Mouse (Mus musculus) heart, embryonic 16.5 days (tissue): ENCODE measurements around the gene Tln2. TPM values are rescaled to one million over a fixed set of nuclear protein-coding genes. Genes with fewer than 3 reads are reported as not detected.

ENCODE experiments used
- ATAC-seq: fragments of 200-750 bp; cut with Nextera tagmentation; replicated peaks from 2 replicates; pipeline ENCODE4 v1.8.0; 2017; ENCODE audit warnings: moderate number of reproducible peaks; ENCODE audit not compliant: insufficient read depth, low FRiP score; ENCODE audit errors: extremely low read depth
- H3K27ac ChIP-seq: fragments of 300-500 bp; sonication (generic); 2 replicates; pipeline ENCODE4 v1.5.1; 2014; ENCODE audit warnings: mild to moderate bottlenecking, low read length, control low read depth, moderate library complexity
- H3K27me3 ChIP-seq: fragments of 300-500 bp; sonication (generic); 2 replicates; pipeline ENCODE4 v1.6.1; 2014; ENCODE audit warnings: low read length, mixed read lengths; ENCODE audit not compliant: control insufficient read depth, insufficient read depth
- H3K36me3 ChIP-seq: fragments of 300-500 bp; sonication (generic); 2 replicates; pipeline ENCODE4 v1.6.1; 2014; ENCODE audit not compliant: control insufficient read depth, insufficient read depth
- H3K4me1 ChIP-seq: fragments of 300-500 bp; sonication (generic); 2 replicates; pipeline ENCODE4 v1.6.1; 2014; ENCODE audit warnings: low read length, mixed read lengths; ENCODE audit not compliant: control insufficient read depth, insufficient read depth
- H3K4me2 ChIP-seq: fragments of 300-500 bp; sonication (generic); 2 replicates; pipeline ENCODE4 v1.6.1; 2014; ENCODE audit warnings: low read depth, mild to moderate bottlenecking, control low read depth, low read length
- H3K4me3 ChIP-seq: fragments of 300-500 bp; sonication (generic); 2 replicates; pipeline ENCODE4 v1.5.1; 2014; ENCODE audit warnings: mild to moderate bottlenecking, control low read depth, low read length
- H3K9ac ChIP-seq: fragments of 300-500 bp; sonication (generic); 2 replicates; pipeline ENCODE4 v1.6.1; 2014; ENCODE audit warnings: low read length, control low read depth
- H3K9me3 ChIP-seq: fragments of 300-500 bp; sonication (generic); replicated peaks from 2 replicates; pipeline ENCODE4 v1.6.1; 2016; ENCODE audit warnings: low read length; ENCODE audit not compliant: control insufficient read depth
- WGBS: fragments of 180-500 bp; shearing (Covaris S2); extraction: QIAGEN DNeasy Blood & Tissue Kit; methylation state at CpG from one replicate; pipeline ENCODE4 v1.1.7; 2014; 5-methylcytosine and 5-hydroxymethylcytosine counted together
- polyA plus RNA-seq: library from polyadenylated mRNA; unstranded; fragments of >200 nt; fragmentation: Nextera tagmentation; extraction: Ambion mirVana; gene quantifications from 2 replicates; pipeline ENCODE4 v1.2.1, GENCODE M21; 2015

Tln2 gene
- polyA plus RNA-seq, 1 experiment from 2014 or later = 51.5 TPM

DNA sequence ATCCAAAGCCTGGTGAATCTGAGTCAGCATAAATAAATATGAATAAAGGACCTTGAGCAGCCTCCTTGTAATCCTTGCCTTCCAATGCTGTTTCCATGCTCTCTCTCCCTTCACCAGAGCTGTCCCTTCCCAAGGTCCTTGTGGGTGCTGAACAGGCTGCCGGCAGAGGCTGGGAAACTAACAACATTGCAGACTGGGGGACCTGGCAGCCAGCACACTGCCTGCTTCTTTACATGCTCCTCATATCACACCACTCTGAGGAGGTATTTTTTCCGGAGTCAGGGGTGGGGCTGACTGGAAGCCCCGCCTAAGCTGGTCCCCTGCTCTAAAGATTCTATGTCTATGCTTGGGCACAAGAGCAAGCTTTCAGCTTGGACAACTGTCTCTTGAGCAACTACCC, 64.2 kb downstream of the Tln2 start:
- H3K9me3 ChIP-seq = no peaks in the 10 kb centered on the region
- H3K4me2 ChIP-seq = no peak overlapping the region
- peaks cover 24% of the 10 kb centered on the region for H3K4me1 ChIP-seq
- no peaks in the 10 kb centered on the region for H3K36me3 ChIP-seq
- WGBS = 16% methylated on average over 3 of the region's 3 CpGs
- H3K27ac ChIP-seq = peak overlapping the region; percentile 56
- peak; percentile 80 for ATAC-seq
- no peaks in the 10 kb centered on the region for H3K27me3 ChIP-seq
- no peak overlapping the region for H3K4me3 ChIP-seq
- H3K9ac ChIP-seq = no peak overlapping the region

DNA sequence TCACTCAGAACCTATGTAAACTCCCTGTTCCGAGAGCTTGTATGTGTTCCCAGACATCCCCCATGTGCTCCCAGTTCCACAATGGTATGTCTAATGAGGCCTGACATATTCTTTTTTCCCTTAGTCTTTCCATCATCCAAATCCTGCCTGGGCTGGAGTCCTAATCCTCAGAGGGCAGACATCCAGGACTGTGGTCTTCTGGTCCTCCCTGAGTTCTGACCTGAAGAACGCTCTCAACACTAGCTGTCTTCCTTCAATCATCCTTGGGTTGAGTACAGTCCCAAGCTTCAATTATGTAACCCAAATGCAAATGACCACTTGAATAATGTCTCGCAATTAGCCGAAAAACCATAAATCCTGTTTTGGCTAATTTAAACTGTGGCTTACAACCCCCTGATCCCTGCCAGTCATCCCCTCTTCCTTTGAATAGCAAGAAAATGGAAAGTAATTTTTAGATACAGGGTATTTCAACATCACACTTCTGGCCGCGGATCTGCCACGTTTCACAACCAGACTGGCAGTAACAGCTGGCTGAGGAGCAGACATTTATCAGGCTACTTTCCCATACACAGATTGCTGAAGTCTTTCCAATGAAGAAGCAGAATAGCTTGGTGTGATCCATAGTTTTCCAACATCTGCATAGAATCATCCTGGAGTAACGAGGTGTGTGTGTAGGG, 65.5 kb downstream of the Tln2 start:
- 81% methylated on average over 8 of the region's 8 CpGs for WGBS
- no peak overlapping the region for H3K27ac ChIP-seq

GRCm38 (mm10) chr9:67489370-67489769, 70.1 kb downstream of the Tln2 start:
- Histone ChIP-seq H3K4me1 (peaks cover 8% of the 10 kb centered on the region), H3K4me3 (no peak overlapping the region), H3K9ac (no peak overlapping the region), H3K9me3 (no peaks in the 10 kb centered on the region), H3K27me3 (no peaks in the 10 kb centered on the region), H3K27ac (no peak overlapping the region), H3K4me2 (no peak overlapping the region), H3K36me3 (no peaks in the 10 kb centered on the region)
- no peak for ATAC-seq
- 68% methylated on average over 3 of the region's 3 CpGs for WGBS

More for the DNA sequence above, 65.5 kb downstream of the Tln2 start:
- Histone ChIP-seq H3K9ac (no peak overlapping the region), H3K4me3 (no peak overlapping the region), H3K27me3 (no peaks in the 10 kb centered on the region), H3K36me3 (no peaks in the 10 kb centered on the region), H3K4me1 (peaks cover 24% of the 10 kb centered on the region), H3K9me3 (no peaks in the 10 kb centered on the region), H3K4me2 (no peak overlapping the region)
- no peak for ATAC-seq

DNA sequence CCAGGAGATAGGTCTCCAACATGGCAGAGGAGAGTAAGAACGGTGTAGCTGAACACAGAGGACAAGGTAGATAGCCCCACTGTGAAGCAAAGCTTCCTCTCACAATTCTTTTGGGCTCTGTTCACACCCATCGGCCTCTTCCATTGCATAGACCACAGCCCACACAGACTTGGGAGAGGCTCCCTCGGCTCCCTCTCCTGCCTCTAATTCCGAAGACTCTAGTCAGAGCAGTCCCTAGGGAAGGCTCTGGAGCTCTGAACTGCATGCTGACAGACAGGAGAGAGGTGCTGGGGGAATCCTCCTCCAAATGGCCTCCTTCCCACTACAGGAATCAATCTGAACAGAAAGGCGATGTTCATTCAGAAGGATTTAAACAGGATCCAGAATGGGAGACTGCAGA, 72.9 kb downstream of the Tln2 start:
- Histone ChIP-seq H3K27me3 (no peaks in the 10 kb centered on the region), H3K27ac (no peak overlapping the region), H3K4me2 (no peak overlapping the region), H3K36me3 (no peaks in the 10 kb centered on the region), H3K9me3 (no peaks in the 10 kb centered on the region), H3K9ac (no peak overlapping the region), H3K4me1 (peaks cover 13% of the 10 kb centered on the region), H3K4me3 (no peak overlapping the region)
- 75% methylated on average over 5 of the region's 5 CpGs for WGBS
- ATAC-seq = no peak

- H3K27me3 ChIP-seq = no peaks in the 10 kb centered on the region
- no peaks in the 10 kb centered on the region for H3K9me3 ChIP-seq
- H3K36me3 ChIP-seq = no peaks in the 10 kb centered on the region
- H3K4me1 ChIP-seq = peaks cover 13% of the 10 kb centered on the region
- ATAC-seq = 0 out of 2 replicates have a peak, but pooled peaks have one; percentile 59
- no peak overlapping the region for H3K9ac ChIP-seq
- WGBS = 60% methylated on average over 14 of the region's 15 CpGs
- H3K4me3 ChIP-seq = no peak overlapping the region
- H3K4me2 ChIP-seq = peak overlapping the region; percentile 11; the same call in 1 of the 2 replicates
- H3K27ac ChIP-seq = peak overlapping the region; percentile 24; the same call in 1 of the 2 replicates
Measured at GRCm38 (mm10) chr9:67485169-67486072, 74.1 kb downstream of the Tln2 start.

DNA sequence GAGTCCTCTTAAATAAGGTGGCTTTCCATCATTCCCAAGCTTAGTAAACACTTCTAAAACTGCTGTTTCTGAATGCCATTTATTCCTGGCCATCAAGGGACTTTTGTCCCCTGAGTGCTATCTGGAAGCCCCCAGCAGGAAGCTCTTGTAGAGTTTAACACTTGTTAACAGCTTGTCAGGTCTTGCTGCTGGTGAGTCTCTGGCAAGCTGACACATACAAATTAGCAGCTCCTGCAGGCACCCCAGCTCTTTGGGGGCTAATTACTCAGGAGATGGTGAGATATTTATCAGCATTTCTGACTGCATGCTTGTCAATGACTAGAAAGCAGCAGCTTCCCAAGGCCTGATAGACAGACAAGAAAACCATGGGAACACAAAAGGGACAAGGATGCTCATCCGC, 77.2 kb downstream of the Tln2 start:
- Histone ChIP-seq H3K36me3 (no peaks in the 10 kb centered on the region), H3K9me3 (no peaks in the 10 kb centered on the region), H3K27ac (no peak overlapping the region), H3K4me2 (no peak overlapping the region), H3K9ac (no peak overlapping the region), H3K4me1 (peaks cover 26% of the 10 kb centered on the region), H3K4me3 (no peak overlapping the region), H3K27me3 (no peaks in the 10 kb centered on the region)
- ATAC-seq = no peak
- WGBS = 74% methylated on average over 1 of the region's 1 CpGs

DNA sequence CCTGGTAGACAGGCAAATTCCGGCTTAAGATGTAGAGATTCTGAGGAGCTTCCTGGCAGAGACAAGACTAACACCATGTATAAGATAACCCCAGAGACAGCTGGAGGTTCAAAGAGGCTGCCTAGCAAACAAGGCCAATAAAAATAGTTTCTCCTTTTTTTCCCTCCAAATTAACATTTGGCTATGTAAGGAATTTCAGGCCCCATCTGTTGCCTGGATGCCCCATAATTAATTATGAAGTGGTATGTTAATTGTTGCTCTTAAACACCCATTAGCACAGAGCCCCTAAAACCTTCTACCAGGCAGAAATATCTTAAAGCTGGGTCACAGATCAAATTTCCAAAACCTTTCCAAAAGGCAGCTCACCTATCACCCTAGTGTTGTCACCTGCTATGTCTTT, 77.7 kb downstream of the Tln2 start:
- H3K4me2 ChIP-seq = no peak overlapping the region
- no peaks in the 10 kb centered on the region for H3K36me3 ChIP-seq
- H3K4me3 ChIP-seq = no peak overlapping the region
- H3K9me3 ChIP-seq = no peaks in the 10 kb centered on the region
- no peaks in the 10 kb centered on the region for H3K27me3 ChIP-seq
- WGBS = 24% methylated on average over 1 of the region's 1 CpGs
- H3K27ac ChIP-seq = no peak overlapping the region
- H3K9ac ChIP-seq = no peak overlapping the region
- H3K4me1 ChIP-seq = peaks cover 26% of the 10 kb centered on the region
- no peak for ATAC-seq

DNA sequence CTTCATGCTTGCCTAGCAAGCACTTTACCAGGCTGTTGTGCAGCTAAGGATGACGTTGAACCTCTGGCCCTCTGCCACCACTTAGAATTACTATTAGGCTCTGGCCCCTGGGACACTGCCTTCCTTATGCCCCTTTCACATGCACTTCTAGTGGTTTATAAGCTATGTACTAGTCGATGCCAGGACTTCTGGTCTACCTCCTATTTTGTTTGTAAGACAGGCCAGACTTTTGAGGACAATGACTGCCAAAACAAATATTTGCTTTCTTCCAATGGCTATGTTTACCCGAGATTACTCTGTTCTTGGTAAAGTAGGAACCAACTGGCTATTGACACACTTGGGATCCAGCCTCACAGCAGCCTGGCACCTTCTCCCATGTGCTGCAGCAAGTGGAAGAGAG, 82.1 kb downstream of the Tln2 start:
- no peak overlapping the region for H3K4me2 ChIP-seq
- H3K9me3 ChIP-seq = no peaks in the 10 kb centered on the region
- H3K27me3 ChIP-seq = no peaks in the 10 kb centered on the region
- H3K36me3 ChIP-seq = no peaks in the 10 kb centered on the region
- 51% methylated on average over 3 of the region's 3 CpGs for WGBS
- H3K4me3 ChIP-seq = no peak overlapping the region
- H3K27ac ChIP-seq = no peak overlapping the region
- no peak for ATAC-seq
- peaks cover 19% of the 10 kb centered on the region for H3K4me1 ChIP-seq
- H3K9ac ChIP-seq = no peak overlapping the region

- no peak overlapping the region for H3K9ac ChIP-seq
- no peaks in the 10 kb centered on the region for H3K36me3 ChIP-seq
- H3K9me3 ChIP-seq = no peaks in the 10 kb centered on the region
- peaks cover 14% of the 10 kb centered on the region for H3K4me1 ChIP-seq
- H3K27me3 ChIP-seq = no peaks in the 10 kb centered on the region
- WGBS = 90% methylated on average over 5 of the region's 5 CpGs
- no peak overlapping the region for H3K4me3 ChIP-seq
- no peak overlapping the region for H3K27ac ChIP-seq
- no peak for ATAC-seq
- no peak overlapping the region for H3K4me2 ChIP-seq
Measured at GRCm38 (mm10) chr9:67476184-67476583, 83.3 kb downstream of the Tln2 start.
